Mouse (Mus musculus): ENCODE data around the gene Pi4k2b.

GRCm38 (mm10) chr5:52805801-52806200 lies 64.4 kb downstream of the Pi4k2b start:
- TF ChIP-seq CTCF (conservative IDR thresholded peaks at IDR 0.05; ENCODE audit: low read length): no peak
- no peak for TF ChIP-seq NANOG (IDR thresholded peaks at IDR 0.05; ENCODE audit: borderline replicate concordance, low read length)

Measured in E14TG2a.4 (cell line).